Mouse (Mus musculus) hindbrain, embryonic 14.5 days (tissue): Measurements from ENCODE around the gene Bcl2l13. TPM values are rescaled to one million over a fixed set of nuclear protein-coding genes. Genes with fewer than 3 reads are reported as not detected.
"Not testable (repeated sequence)": the region's sequence is repeated elsewhere in the genome, so short reads cannot be mapped to it uniquely, and the experiment has no call there.

ENCODE experiments used
- ATAC-seq: fragments of 200-750 bp; cut with Nextera tagmentation; 2 replicates; pipeline ENCODE4 v1.8.0; 2017; ENCODE audit warnings: moderate number of reproducible peaks, mild to moderate bottlenecking, moderate TSS enrichment, moderate library complexity; ENCODE audit not compliant: low FRiP score
- DNase-seq: peaks from one replicate; pipeline ENCODE4 v3.0.0-alpha.2; 2015; ENCODE audit warnings: low spot score
- H3K27ac ChIP-seq: fragments of 300-500 bp; sonication (generic); 2 replicates; pipeline ENCODE4 v1.5.1; 2014; ENCODE audit warnings: mild to moderate bottlenecking, moderate library complexity
- H3K27me3 ChIP-seq: fragments of 300-500 bp; sonication (generic); 2 replicates; pipeline ENCODE4 v1.6.1; 2014; ENCODE audit warnings: mild to moderate bottlenecking, low read length, mixed read lengths; ENCODE audit not compliant: control insufficient read depth, insufficient read depth
- H3K36me3 ChIP-seq: fragments of 300-500 bp; sonication (generic); replicated peaks from 2 replicates; pipeline ENCODE4 v1.6.1; 2014; ENCODE audit not compliant: control insufficient read depth, insufficient read depth
- H3K4me1 ChIP-seq: fragments of 300-500 bp; sonication (generic); replicated peaks from 2 replicates; pipeline ENCODE4 v1.6.1; 2014; ENCODE audit warnings: antibody characterized with exemption, low read length, mixed read lengths; ENCODE audit not compliant: control insufficient read depth, insufficient read depth
- H3K4me2 ChIP-seq: fragments of 300-500 bp; sonication (generic); replicated peaks from 2 replicates; pipeline ENCODE4 v1.6.1; 2014; ENCODE audit warnings: mild to moderate bottlenecking, moderate library complexity
- H3K4me3 ChIP-seq: fragments of 300-500 bp; sonication (generic); replicated peaks from 2 replicates; pipeline ENCODE4 v1.5.1; 2014; ENCODE audit warnings: mild to moderate bottlenecking, low read length
- H3K9ac ChIP-seq: fragments of 300-500 bp; sonication (generic); 2 replicates; pipeline ENCODE4 v1.6.1; 2014
- H3K9me3 ChIP-seq: fragments of 300-500 bp; sonication (generic); 2 replicates; pipeline ENCODE4 v1.6.1; 2016; ENCODE audit warnings: low read length; ENCODE audit not compliant: control insufficient read depth
- WGBS: fragments of 180-500 bp; shearing (Covaris S2); extraction: QIAGEN DNeasy Blood & Tissue Kit; methylation state at CpG from one replicate; pipeline ENCODE4 v1.1.7; 2014; 5-methylcytosine and 5-hydroxymethylcytosine counted together
- polyA plus RNA-seq: library from polyadenylated mRNA; unstranded; fragments of >200 nt; fragmentation: Nextera tagmentation; extraction: Ambion mirVana; gene quantifications from 2 replicates; pipeline ENCODE4 v1.2.1, GENCODE M21; 2014

Gene Bcl2l13
- polyA plus RNA-seq, 1 experiment from 2014 or later: 28.2 TPM

DNA sequence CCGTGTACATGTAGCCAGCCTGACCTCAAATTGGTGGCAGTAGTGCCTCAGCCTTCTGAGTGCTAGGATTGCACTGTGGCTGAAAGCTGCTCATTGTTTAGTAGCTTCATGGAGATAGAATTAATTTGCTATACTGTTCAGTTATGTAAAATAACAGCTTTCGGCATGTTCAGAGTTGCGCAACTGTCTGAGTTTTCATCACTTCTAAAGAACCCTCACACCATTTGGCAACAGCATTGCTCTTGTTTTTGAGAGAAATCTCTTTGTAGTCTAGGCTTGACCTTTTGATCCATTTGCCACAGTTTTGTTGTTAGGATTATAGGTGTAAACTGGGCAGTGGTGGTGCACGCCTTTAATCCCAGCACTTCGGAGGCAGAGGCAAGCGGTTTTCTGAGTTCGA, 4.2 kb downstream of the Bcl2l13 start:
- no peak overlapping the region for H3K4me3 ChIP-seq
- no peak overlapping the region for H3K4me2 ChIP-seq
- WGBS: 95% methylated on average over 7 of the region's 7 CpGs
- no peaks in the 10 kb centered on the region for H3K27me3 ChIP-seq
- no peak overlapping the region for H3K9ac ChIP-seq
- no peaks in the 10 kb centered on the region for H3K36me3 ChIP-seq
- H3K9me3 ChIP-seq: no peaks in the 10 kb centered on the region
- ATAC-seq: no peak
- no peak for DNase-seq
- no peak overlapping the region for H3K27ac ChIP-seq
- peaks cover 11% of the 10 kb centered on the region for H3K4me1 ChIP-seq

GRCm38 (mm10) chr6:120841754-120842153, 5.7 kb downstream of the Bcl2l13 start:
- Histone ChIP-seq H3K27ac (no peak overlapping the region), H3K4me1 (peaks cover 10% of the 10 kb centered on the region), H3K27me3 (no peaks in the 10 kb centered on the region), H3K9ac (no peak overlapping the region), H3K36me3 (no peaks in the 10 kb centered on the region), H3K4me2 (no peak overlapping the region), H3K4me3 (no peak overlapping the region), H3K9me3 (no peaks in the 10 kb centered on the region)
- 95% methylated on average over 5 of the region's 5 CpGs for WGBS
- DNase-seq (no peak), ATAC-seq (no peak)

DNA sequence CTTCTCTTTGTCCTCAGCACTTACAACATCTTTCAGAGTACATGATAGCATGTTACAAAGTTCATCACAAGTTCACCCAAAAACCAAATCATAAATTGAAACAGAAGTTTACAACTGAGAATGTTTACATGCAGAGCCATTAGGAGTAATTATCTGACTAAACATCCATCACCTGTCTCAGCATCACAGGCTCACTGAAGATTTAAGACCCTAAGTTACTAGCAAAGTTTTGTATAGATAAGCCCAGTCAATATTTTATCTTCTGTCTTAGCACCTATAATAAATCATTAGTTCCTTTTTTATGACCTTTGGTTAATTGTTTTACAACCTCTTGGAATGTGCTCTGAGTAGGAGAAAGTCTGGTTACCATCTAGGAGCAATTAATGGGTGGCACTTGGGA, 14.7 kb downstream of the Bcl2l13 start:
- peaks cover 50% of the 10 kb centered on the region for H3K36me3 ChIP-seq
- not testable (repeated sequence) for H3K4me1 ChIP-seq, ATAC-seq, H3K9ac ChIP-seq, DNase-seq, H3K4me2 ChIP-seq, H3K27me3 ChIP-seq, H3K4me3 ChIP-seq, H3K27ac ChIP-seq, H3K9me3 ChIP-seq

DNA sequence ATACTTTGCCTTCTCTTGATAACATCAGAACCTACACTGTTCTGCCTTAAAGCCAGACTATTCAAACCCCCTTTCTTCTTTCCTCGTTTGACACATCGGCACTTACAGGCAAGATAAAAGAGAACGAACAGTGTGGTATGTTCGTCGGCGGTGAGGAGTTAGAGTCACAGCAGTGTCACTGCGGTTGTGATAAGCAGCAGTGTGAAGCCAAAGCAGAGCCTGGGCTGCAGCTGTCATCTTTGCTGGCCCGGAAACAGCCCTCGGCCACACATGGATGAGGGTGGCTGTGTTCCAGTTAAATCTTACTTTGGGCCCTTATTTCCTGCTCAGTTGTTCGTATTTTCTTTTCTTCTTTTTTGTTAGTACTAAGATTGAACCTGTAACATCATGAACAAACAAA, 18.4 kb downstream of the Bcl2l13 start:
- no peak for DNase-seq
- H3K27ac ChIP-seq: no peak overlapping the region
- no peak overlapping the region for H3K9ac ChIP-seq
- H3K4me3 ChIP-seq: no peak overlapping the region
- no peak for ATAC-seq
- no peaks in the 10 kb centered on the region for H3K4me1 ChIP-seq
- H3K9me3 ChIP-seq: no peaks in the 10 kb centered on the region
- no peaks in the 10 kb centered on the region for H3K27me3 ChIP-seq
- WGBS: 85% methylated on average over 10 of the region's 10 CpGs
- no peak overlapping the region for H3K4me2 ChIP-seq
- H3K36me3 ChIP-seq: peaks cover 41% of the 10 kb centered on the region

DNA sequence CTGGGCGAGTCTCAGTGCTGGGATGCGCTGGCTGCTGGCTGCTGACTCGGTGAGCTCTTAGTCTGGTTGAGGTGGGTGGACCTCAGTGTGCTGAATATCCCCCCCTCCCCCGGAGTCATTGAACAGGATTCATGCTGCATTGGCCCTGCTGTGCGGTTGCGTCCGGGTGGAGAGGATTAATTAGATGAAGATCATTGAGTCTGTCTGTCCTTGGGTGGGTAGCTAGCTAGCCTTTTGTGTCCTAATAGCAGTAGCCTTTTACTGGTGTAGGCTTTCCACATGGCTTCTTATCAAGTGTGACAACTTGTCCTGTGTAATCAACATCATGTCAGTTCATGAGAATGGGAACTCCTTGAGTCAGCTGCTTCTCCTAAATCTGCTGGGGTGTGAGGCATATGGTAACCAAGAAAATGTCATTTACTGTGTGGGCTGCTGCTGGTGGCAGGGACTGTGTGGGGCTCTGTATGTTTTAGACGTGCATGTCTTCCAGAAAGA, 22.3 kb downstream of the Bcl2l13 start:
- no peak for DNase-seq
- Histone ChIP-seq H3K27me3 (no peaks in the 10 kb centered on the region), H3K4me1 (no peaks in the 10 kb centered on the region), H3K27ac (peak overlapping the region; percentile 32), H3K9ac (no peak overlapping the region), H3K4me3 (no peak overlapping the region), H3K36me3 (peaks cover 21% of the 10 kb centered on the region; the same call in 1 of the 2 replicates), H3K9me3 (no peaks in the 10 kb centered on the region), H3K4me2 (no peak overlapping the region)
- peak; percentile 66; the same call in 1 of the 2 replicates for ATAC-seq
- 36% methylated on average over 8 of the region's 8 CpGs for WGBS

DNA sequence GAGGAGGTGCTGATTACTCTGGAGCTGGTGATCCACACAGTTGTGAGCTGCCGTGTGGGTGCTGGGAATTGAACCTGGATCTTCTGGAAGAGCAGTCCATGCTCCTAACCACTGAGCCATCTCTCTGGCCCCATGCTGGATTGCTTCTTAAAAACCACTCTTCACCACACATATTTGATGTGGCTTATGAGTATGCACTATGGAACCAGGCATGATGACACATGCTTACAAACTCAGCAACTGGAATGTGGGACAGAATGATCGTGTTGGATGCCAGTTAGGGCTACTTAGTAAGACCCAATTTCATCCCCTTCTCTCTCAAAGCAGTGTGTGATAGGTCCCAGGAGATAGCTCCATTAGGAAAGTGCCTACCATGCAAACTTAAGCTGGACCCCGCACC, 24.1 kb downstream of the Bcl2l13 start:
- peaks cover 16% of the 10 kb centered on the region; the same call in 1 of the 2 replicates for H3K36me3 ChIP-seq
- DNase-seq: no peak

GRCm38 (mm10) chr6:120866051-120866814, 30.2 kb downstream of the Bcl2l13 start:
- H3K4me2 ChIP-seq: no peak overlapping the region
- no peaks in the 10 kb centered on the region for H3K27me3 ChIP-seq
- H3K4me3 ChIP-seq: no peak overlapping the region
- 90% methylated on average over 9 of the region's 9 CpGs for WGBS
- H3K36me3 ChIP-seq: peaks cover 38% of the 10 kb centered on the region
- DNase-seq (no peak), ATAC-seq (no peak)
- no peak overlapping the region for H3K27ac ChIP-seq
- H3K9ac ChIP-seq: no peak overlapping the region
- H3K9me3 ChIP-seq: no peaks in the 10 kb centered on the region
- no peaks in the 10 kb centered on the region for H3K4me1 ChIP-seq

More for the DNA sequence above, 24.1 kb downstream of the Bcl2l13 start:
- Histone ChIP-seq H3K4me1 (no peaks in the 10 kb centered on the region), H3K9ac (no peak overlapping the region), H3K27me3 (no peaks in the 10 kb centered on the region), H3K9me3 (no peaks in the 10 kb centered on the region), H3K4me2 (no peak overlapping the region), H3K27ac (no peak overlapping the region), H3K4me3 (no peak overlapping the region)
- no peak for ATAC-seq
- WGBS: 97% methylated on average over 3 of the region's 3 CpGs

DNA sequence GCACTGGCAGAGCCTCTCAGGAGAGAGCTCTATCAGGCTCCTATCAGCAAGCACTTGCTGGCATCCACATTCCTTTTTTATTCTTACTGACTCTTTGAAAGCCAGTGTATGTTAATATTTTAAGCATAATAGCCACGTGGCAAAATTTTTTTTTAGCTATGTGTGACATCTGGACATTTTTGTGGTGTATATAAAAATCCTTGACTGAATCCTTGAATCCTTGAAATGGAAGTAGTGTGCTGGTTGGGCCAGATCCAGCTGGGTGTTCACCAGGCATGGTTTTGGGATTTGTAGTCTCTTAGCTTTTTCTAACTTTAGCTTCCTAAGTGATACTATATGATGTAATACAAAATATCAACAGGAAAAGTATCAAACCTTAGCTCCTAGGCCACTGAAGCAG, 32.8 kb downstream of the Bcl2l13 start:
- DNase-seq (no peak), ATAC-seq (no peak)
- no peaks in the 10 kb centered on the region for H3K4me1 ChIP-seq
- H3K9me3 ChIP-seq: no peaks in the 10 kb centered on the region
- no peak overlapping the region for H3K9ac ChIP-seq
- peaks cover 43% of the 10 kb centered on the region for H3K36me3 ChIP-seq
- no peaks in the 10 kb centered on the region for H3K27me3 ChIP-seq
- H3K27ac ChIP-seq: no peak overlapping the region
- H3K4me3 ChIP-seq: no peak overlapping the region
- 88% methylated on average over 1 of the region's 1 CpGs for WGBS
- no peak overlapping the region for H3K4me2 ChIP-seq

- H3K9me3 ChIP-seq: no peaks in the 10 kb centered on the region
- no peaks in the 10 kb centered on the region for H3K27me3 ChIP-seq
- no peaks in the 10 kb centered on the region for H3K4me1 ChIP-seq
- no peak overlapping the region for H3K4me3 ChIP-seq
- no peak overlapping the region for H3K4me2 ChIP-seq
- no peak for DNase-seq
- H3K9ac ChIP-seq: no peak overlapping the region
- H3K36me3 ChIP-seq: peaks cover 31% of the 10 kb centered on the region
- no peak for ATAC-seq
- WGBS: 87% methylated on average over 2 of the region's 2 CpGs
- H3K27ac ChIP-seq: no peak overlapping the region
These were observed 35.3 kb downstream of the Bcl2l13 start for GRCm38 (mm10) chr6:120871286-120871685.
